Mouse (Mus musculus) cerebellum, adult 2 months (tissue): Measurements from ENCODE around the gene Guca2a. TPM values are rescaled to one million over a fixed set of nuclear protein-coding genes. Genes with fewer than 3 reads are reported as not detected.
"Not testable (repeated sequence)": the region's sequence is repeated elsewhere in the genome, so short reads cannot be mapped to it uniquely, and the experiment has no call there.

Source experiments
- DNase-seq, 2 experiments: peaks; one replicate each; pipeline ENCODE4 v3.0.0; 2021
- H3K27ac ChIP-seq: fragments of 200-500 bp; 2 replicates; pipeline ENCODE4 v1.5.1; 2012; ENCODE audit warnings: low read length, control low read depth, inconsistent platforms; ENCODE audit not compliant: insufficient read depth
- H3K27me3 ChIP-seq: fragments of 200-500 bp; 2 replicates; pipeline ENCODE4 v1.6.1; 2012; ENCODE audit warnings: inconsistent platforms, mild to moderate bottlenecking, low read length, moderate library complexity; ENCODE audit not compliant: control insufficient read depth, insufficient read depth
- H3K4me1 ChIP-seq: fragments of 200-500 bp; 2 replicates; pipeline ENCODE4 v1.6.1; 2011; ENCODE audit warnings: low read length; ENCODE audit not compliant: control insufficient read depth, insufficient read depth
- H3K4me3 ChIP-seq: fragments of 200-500 bp; replicated peaks from 2 replicates; pipeline ENCODE3; 2011; ENCODE audit warnings: mild to moderate bottlenecking, low read depth, low read length, control low read depth; ENCODE audit not compliant: insufficient read depth
- CTCF ChIP-seq: fragments of 200-500 bp; IDR thresholded peaks from 2 replicates; pipeline ENCODE4 v1.5.1; 2011; ENCODE audit warnings: low read depth, mild to moderate bottlenecking, control low read depth, low read length, moderate library complexity, borderline replicate concordance; ENCODE audit not compliant: insufficient read depth
- POLR2A ChIP-seq: fragments of 200-500 bp; IDR thresholded peaks from 2 replicates; pipeline ENCODE4 v1.6.1; 2011; ENCODE audit warnings: low read length, control low read depth, borderline replicate concordance; ENCODE audit not compliant: insufficient read depth
- WGBS: fragments of 180-500 bp; shearing (Covaris S2); methylation state at CpG from one replicate; pipeline ENCODE4 v1.1.7; 2018; 5-methylcytosine and 5-hydroxymethylcytosine counted together
- polyA plus RNA-seq: library from polyadenylated mRNA; depleted of rRNA; stranded (reverse); fragments of >200 nt; gene quantifications from 2 replicates; pipeline ENCODE4 v1.2.3, GENCODE M21; 2012

Gene Guca2a
- polyA plus RNA-seq, 1 experiment: not detected

DNA sequence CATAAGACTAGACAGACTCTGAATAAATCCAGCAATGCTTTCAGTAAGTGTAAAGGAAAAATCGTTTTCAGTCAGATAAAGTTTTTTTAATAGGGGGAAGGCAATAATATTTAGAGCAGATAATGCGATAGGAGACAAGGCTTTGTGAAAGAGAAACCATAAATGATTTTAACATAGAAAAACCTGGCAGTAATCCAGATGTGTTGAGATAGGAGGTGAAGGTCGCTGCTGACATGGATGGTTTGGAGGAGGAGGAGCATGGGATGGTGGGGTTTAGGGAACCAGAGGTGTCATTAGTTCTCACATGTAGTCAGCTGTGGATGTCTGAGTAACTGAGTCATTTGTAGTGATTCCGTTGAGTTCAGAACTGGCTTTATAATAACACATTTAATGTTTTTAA lies 22.8 kb upstream of the Guca2a start:
- WGBS: 86% methylated on average over 4 of the region's 4 CpGs
- Histone ChIP-seq H3K4me1 (no peaks in the 10 kb centered on the region), H3K4me3 (no peak overlapping the region), H3K27ac (no peak overlapping the region), H3K27me3 (no peaks in the 10 kb centered on the region)
- no peak for DNase-seq
- TF ChIP-seq POLR2A (no peak), CTCF (no peak)

DNA sequence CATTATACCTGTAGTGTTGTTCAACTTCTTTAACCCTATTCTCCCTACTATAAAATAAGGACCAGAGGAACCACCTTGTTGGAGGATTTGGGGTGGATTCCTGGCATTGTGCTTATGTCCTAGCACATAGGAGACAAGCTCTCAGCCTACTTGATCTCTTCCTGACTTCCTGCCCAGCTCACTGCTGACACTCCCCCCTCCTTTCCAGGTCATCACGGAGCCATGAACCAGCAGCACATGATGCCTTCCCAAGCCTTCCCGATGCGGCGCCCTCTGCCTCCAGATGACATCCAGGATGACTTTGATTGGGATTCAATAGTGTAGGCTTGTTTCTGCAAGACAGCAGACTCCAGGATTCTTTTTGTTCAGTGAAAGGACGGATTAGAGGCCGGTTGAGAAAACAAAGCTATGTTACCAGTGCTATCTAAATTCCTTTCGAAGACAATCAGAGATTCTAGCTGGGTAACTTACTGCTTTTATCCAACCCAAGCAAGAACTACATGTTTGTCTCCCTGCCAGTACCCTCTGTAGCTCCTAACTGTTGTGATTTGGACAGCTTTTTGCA lies 11.3 kb upstream of the Guca2a start:
- Histone ChIP-seq H3K4me3 (no peak overlapping the region), H3K27me3 (no peaks in the 10 kb centered on the region), H3K27ac (no peak overlapping the region), H3K4me1 (peaks cover 5% of the 10 kb centered on the region)
- TF ChIP-seq POLR2A: no peak
- TF ChIP-seq CTCF: no peak
- 45% methylated on average over 7 of the region's 7 CpGs for WGBS
- DNase-seq: peak in 1 of 2 experiments; percentile 9

- WGBS: 61% methylated on average over 3 of the region's 3 CpGs
- Histone ChIP-seq H3K4me1 (peaks cover 8% of the 10 kb centered on the region), H3K27me3 (no peaks in the 10 kb centered on the region), H3K4me3 (no peak overlapping the region), H3K27ac (no peak overlapping the region)
- TF ChIP-seq POLR2A (no peak), CTCF (no peak)
- DNase-seq: no peak
These were observed 10.6 kb upstream of the Guca2a start for GRCm38 (mm10) chr4:119626876-119627275.

DNA sequence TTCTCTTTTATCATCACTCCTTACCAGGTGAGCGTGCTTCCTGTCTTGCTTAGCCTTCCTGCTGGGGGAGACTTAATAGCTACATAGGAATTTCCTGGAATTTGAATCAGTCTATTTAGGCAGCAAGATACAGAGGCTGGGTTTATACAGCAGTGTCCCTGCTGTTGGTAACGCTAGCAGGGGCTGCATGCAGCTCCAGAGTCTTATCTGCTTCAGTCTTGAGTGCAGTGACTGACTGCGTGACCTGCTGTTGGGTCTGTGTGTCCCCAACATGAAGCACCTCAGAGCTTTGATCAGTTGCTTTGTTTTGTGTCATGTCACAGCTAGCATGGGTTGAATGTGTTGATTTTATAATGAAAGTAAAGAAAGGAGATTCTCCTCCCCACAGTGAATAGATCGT lies 10.2 kb upstream of the Guca2a start:
- 84% methylated on average over 4 of the region's 4 CpGs for WGBS
- Histone ChIP-seq H3K4me3 (no peak overlapping the region), H3K4me1 (peaks cover 8% of the 10 kb centered on the region), H3K27me3 (no peaks in the 10 kb centered on the region), H3K27ac (no peak overlapping the region)
- no peak for TF ChIP-seq CTCF
- no peak for DNase-seq

DNA sequence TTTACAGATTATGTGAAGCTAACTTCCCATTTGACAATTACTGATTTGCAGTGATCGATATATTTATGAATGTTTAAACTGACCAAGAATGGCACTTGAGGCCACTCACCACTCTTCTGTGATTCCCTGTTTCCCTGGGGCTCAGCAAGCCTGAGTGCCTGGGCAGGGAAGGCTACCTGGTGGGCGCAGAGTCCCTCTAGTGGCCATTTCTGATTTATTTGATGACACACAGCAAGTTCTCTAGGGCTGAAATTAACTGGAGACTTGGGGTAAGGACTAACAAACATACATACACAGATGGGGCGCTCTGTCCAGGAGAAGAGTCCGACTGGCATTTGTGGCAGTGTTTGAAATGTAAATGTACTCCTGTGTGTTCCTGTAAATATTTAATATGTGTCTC lies 9.1 kb upstream of the Guca2a start:
- not testable (repeated sequence) for H3K27ac ChIP-seq, H3K27me3 ChIP-seq, H3K4me3 ChIP-seq, DNase-seq
- H3K4me1 ChIP-seq: peaks cover 19% of the 10 kb centered on the region
- peak; percentile 16; the same call in 1 of the 2 replicates for TF ChIP-seq CTCF
- WGBS: 80% methylated on average over 4 of the region's 4 CpGs

- Histone ChIP-seq H3K4me1 (peaks cover 17% of the 10 kb centered on the region), H3K27ac (no peak overlapping the region), H3K4me3 (no peak overlapping the region), H3K27me3 (no peaks in the 10 kb centered on the region)
- DNase-seq: peak; percentile 28 to 41
- WGBS: 35% methylated on average over 11 of the region's 11 CpGs
- peak; percentile 81 for TF ChIP-seq CTCF
- no peak for TF ChIP-seq POLR2A
These were observed 6.2 kb upstream of the Guca2a start for GRCm38 (mm10) chr4:119631115-119631919.

- H3K27me3 ChIP-seq: no peaks in the 10 kb centered on the region
- WGBS: 40% methylated on average over 7 of the region's 7 CpGs
- no peak overlapping the region for H3K4me3 ChIP-seq
- DNase-seq: no peak
- H3K27ac ChIP-seq: no peak overlapping the region
- TF ChIP-seq POLR2A (no peak), CTCF (no peak)
- peaks cover 17% of the 10 kb centered on the region for H3K4me1 ChIP-seq
These were observed 4.8 kb upstream of the Guca2a start for GRCm38 (mm10) chr4:119632721-119633120.

DNA sequence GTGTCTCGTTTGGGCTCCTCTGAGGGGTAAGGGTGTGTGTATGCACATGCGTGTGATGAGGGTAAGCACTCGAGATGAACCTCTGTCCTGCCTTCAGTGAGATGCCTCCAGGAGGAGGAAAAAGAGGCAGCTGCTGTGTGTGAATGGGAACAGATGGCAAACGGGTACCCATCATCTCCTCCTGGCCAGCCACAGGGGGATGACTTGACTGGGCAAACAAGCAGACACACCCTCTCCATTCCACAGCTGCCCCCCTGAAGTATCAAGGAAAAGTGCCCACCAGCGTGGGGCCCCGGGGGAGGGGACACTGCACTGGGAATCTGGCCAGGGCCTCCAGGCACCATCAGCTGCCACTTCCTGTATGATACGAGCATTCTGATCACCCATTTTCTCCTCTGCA lies 4.2 kb upstream of the Guca2a start:
- no peak for TF ChIP-seq CTCF
- no peak for TF ChIP-seq POLR2A
- WGBS: 22% methylated on average over 7 of the region's 7 CpGs
- DNase-seq: no peak

More for the DNA sequence above, 4.2 kb upstream of the Guca2a start:
- Histone ChIP-seq H3K4me3 (no peak overlapping the region), H3K27me3 (no peaks in the 10 kb centered on the region), H3K4me1 (peaks cover 17% of the 10 kb centered on the region), H3K27ac (no peak overlapping the region)
